Mouse (Mus musculus) stomach, embryonic 14.5 days (tissue): ENCODE data around the gene Celf6. TPM values are rescaled to one million over a fixed set of nuclear protein-coding genes. Genes with fewer than 3 reads are reported as not detected.

Experiments used
- ATAC-seq: fragments of 200-750 bp; cut with Nextera tagmentation; 2 replicates; pipeline ENCODE4 v1.8.0; 2017; ENCODE audit warnings: low read depth, moderate TSS enrichment; ENCODE audit not compliant: insufficient number of reproducible peaks, insufficient read depth, low FRiP score
- H3K27ac ChIP-seq: fragments of 300-500 bp; sonication (generic); 2 replicates; pipeline ENCODE4 v1.5.1; 2014; ENCODE audit warnings: mild to moderate bottlenecking, low read length, moderate library complexity, mixed read lengths
- H3K27me3 ChIP-seq: fragments of 300-500 bp; sonication (generic); 2 replicates; pipeline ENCODE4 v1.6.1; 2014; ENCODE audit warnings: low read length, control low read depth, mixed read lengths; ENCODE audit not compliant: control insufficient read depth, insufficient read depth
- H3K36me3 ChIP-seq: fragments of 300-500 bp; sonication (generic); 2 replicates; pipeline ENCODE4 v1.6.1; 2014; ENCODE audit warnings: mild to moderate bottlenecking, control low read depth, low read length, moderate library complexity, mixed read lengths; ENCODE audit not compliant: control insufficient read depth, insufficient read depth
- H3K4me1 ChIP-seq: fragments of 300-500 bp; sonication (generic); 2 replicates; pipeline ENCODE4 v1.6.1; 2014; ENCODE audit warnings: low read length, control low read depth, mixed read lengths; ENCODE audit not compliant: control insufficient read depth, insufficient read depth
- H3K4me2 ChIP-seq: fragments of 300-500 bp; sonication (generic); replicated peaks from 2 replicates; pipeline ENCODE4 v1.6.1; 2014; ENCODE audit warnings: low read depth, low read length, control low read depth
- H3K4me3 ChIP-seq: fragments of 300-500 bp; sonication (generic); 2 replicates; pipeline ENCODE4 v1.5.1; 2014; ENCODE audit warnings: low read depth, low read length, control low read depth
- H3K9ac ChIP-seq: fragments of 300-500 bp; sonication (generic); replicated peaks from 2 replicates; pipeline ENCODE4 v1.6.1; 2014; ENCODE audit warnings: low read depth, mild to moderate bottlenecking, control low read depth, low read length, moderate library complexity, mixed read lengths
- H3K9me3 ChIP-seq: fragments of 300-500 bp; sonication (generic); 2 replicates; pipeline ENCODE4 v1.6.1; 2016; ENCODE audit warnings: low read depth, low read length, control low read depth; ENCODE audit not compliant: control insufficient read depth
- WGBS: fragments of 180-500 bp; shearing (Covaris S2); extraction: QIAGEN DNeasy Blood & Tissue Kit; methylation state at CpG from one replicate; pipeline ENCODE4 v1.1.7; 2014; 5-methylcytosine and 5-hydroxymethylcytosine counted together
- polyA plus RNA-seq: library from polyadenylated mRNA; unstranded; fragments of >200 nt; fragmentation: Nextera tagmentation; extraction: Ambion mirVana; gene quantifications from 2 replicates; pipeline ENCODE4 v1.2.1, GENCODE M21; 2014

The Celf6 gene
- 4.0 and 4.6 TPM in 2 replicates for polyA plus RNA-seq

GRCm38 (mm10) chr9:59577844-59578504 lies at the start of gene Celf6:
Celf6 (plus strand) TSS chr9:59577917.
- Histone ChIP-seq H3K36me3 (no peaks in the 10 kb centered on the region), H3K4me2 (peak within 1 kb of the TSS; percentile 42), H3K4me3 (peak within 1 kb of the TSS; percentile 21), H3K27ac (no peak within 1 kb of the TSS), H3K9me3 (no peaks in the 10 kb centered on the region), H3K27me3 (peaks cover 5% of the 10 kb centered on the region; the same call in 1 of the 2 replicates), H3K9ac (no peak within 1 kb of the TSS), H3K4me1 (no peaks in the 10 kb centered on the region)
- WGBS = 1% methylated on average over 54 of the region's 61 CpGs
- ATAC-seq = peak; percentile 98

- H3K9ac ChIP-seq = no peak overlapping the region
- no peaks in the 10 kb centered on the region for H3K27me3 ChIP-seq
- H3K9me3 ChIP-seq = no peaks in the 10 kb centered on the region
- ATAC-seq = no peak
- no peak overlapping the region for H3K4me3 ChIP-seq
- H3K27ac ChIP-seq = no peak overlapping the region
- 80% methylated on average over 2 of the region's 2 CpGs for WGBS
- no peak overlapping the region for H3K4me2 ChIP-seq
- H3K4me1 ChIP-seq = no peaks in the 10 kb centered on the region
- no peaks in the 10 kb centered on the region for H3K36me3 ChIP-seq
Observed at GRCm38 (mm10) chr9:59528274-59528673, 49.4 kb upstream of the Celf6 start.

- WGBS = 48% methylated on average over 5 of the region's 5 CpGs
Observed at GRCm38 (mm10) chr9:59531645-59532044, 46.1 kb upstream of the Celf6 start.

GRCm38 (mm10) chr9:59533422-59533821 lies 44.3 kb upstream of the Celf6 start:
- H3K9me3 ChIP-seq = no peaks in the 10 kb centered on the region
- ATAC-seq = no peak
- H3K9ac ChIP-seq = no peak overlapping the region
- no peak overlapping the region for H3K4me2 ChIP-seq
- no peak overlapping the region for H3K4me3 ChIP-seq
- WGBS = 78% methylated on average over 2 of the region's 2 CpGs
- no peaks in the 10 kb centered on the region for H3K27me3 ChIP-seq
- H3K4me1 ChIP-seq = no peaks in the 10 kb centered on the region
- H3K27ac ChIP-seq = no peak overlapping the region
- H3K36me3 ChIP-seq = no peaks in the 10 kb centered on the region

More at GRCm38 (mm10) chr9:59531645-59532044, 46.1 kb upstream of the Celf6 start:
- H3K9me3 ChIP-seq = no peaks in the 10 kb centered on the region
- no peaks in the 10 kb centered on the region for H3K4me1 ChIP-seq
- no peak overlapping the region for H3K4me2 ChIP-seq
- no peak overlapping the region for H3K9ac ChIP-seq
- no peaks in the 10 kb centered on the region for H3K27me3 ChIP-seq
- no peaks in the 10 kb centered on the region for H3K36me3 ChIP-seq
- H3K27ac ChIP-seq = no peak overlapping the region
- H3K4me3 ChIP-seq = no peak overlapping the region
- ATAC-seq = no peak

GRCm38 (mm10) chr9:59533889-59534288 lies 43.8 kb upstream of the Celf6 start:
- H3K36me3 ChIP-seq = no peaks in the 10 kb centered on the region
- H3K4me3 ChIP-seq = no peak overlapping the region
- WGBS = 73% methylated on average over 4 of the region's 4 CpGs
- H3K4me2 ChIP-seq = no peak overlapping the region
- H3K27me3 ChIP-seq = no peaks in the 10 kb centered on the region
- H3K27ac ChIP-seq = no peak overlapping the region
- no peaks in the 10 kb centered on the region for H3K9me3 ChIP-seq
- H3K9ac ChIP-seq = no peak overlapping the region
- no peak for ATAC-seq
- H3K4me1 ChIP-seq = no peaks in the 10 kb centered on the region

GRCm38 (mm10) chr9:59537651-59538050 lies 40.1 kb upstream of the Celf6 start:
- Histone ChIP-seq H3K27ac (no peak overlapping the region), H3K9me3 (no peaks in the 10 kb centered on the region), H3K27me3 (no peaks in the 10 kb centered on the region), H3K4me2 (no peak overlapping the region), H3K4me1 (peaks cover 6% of the 10 kb centered on the region), H3K4me3 (no peak overlapping the region), H3K9ac (no peak overlapping the region), H3K36me3 (no peaks in the 10 kb centered on the region)
- 76% methylated on average over 3 of the region's 3 CpGs for WGBS
- ATAC-seq = no peak

- Histone ChIP-seq H3K27me3 (no peaks in the 10 kb centered on the region), H3K27ac (no peak within 1 kb of the TSS), H3K4me1 (peaks cover 6% of the 10 kb centered on the region)
Observed at GRCm38 (mm10) chr9:59539441-59540137, 38.1 kb upstream of the Celf6 start, which contains the start of the genes Hexa and Tmem202. Hexa (plus strand) TSS chr9:59539540. Tmem202 (minus strand) TSS chr9:59539847.

GRCm38 (mm10) chr9:59541617-59542016 lies 36.1 kb upstream of the Celf6 start:
- Histone ChIP-seq H3K27ac (no peak overlapping the region), H3K27me3 (no peaks in the 10 kb centered on the region), H3K9ac (no peak overlapping the region), H3K9me3 (no peaks in the 10 kb centered on the region), H3K4me3 (no peak overlapping the region), H3K4me1 (peaks cover 6% of the 10 kb centered on the region), H3K36me3 (no peaks in the 10 kb centered on the region), H3K4me2 (no peak overlapping the region)
- no peak for ATAC-seq
- 92% methylated on average over 6 of the region's 6 CpGs for WGBS

More at GRCm38 (mm10) chr9:59539441-59540137, 38.1 kb upstream of the Celf6 start, which contains the start of the genes Hexa and Tmem202:
- H3K36me3 ChIP-seq = no peaks in the 10 kb centered on the region
- under 1% methylated on average over 55 of the region's 55 CpGs for WGBS
- no peaks in the 10 kb centered on the region for H3K9me3 ChIP-seq
- peak within 1 kb of the TSS; percentile 43 for H3K9ac ChIP-seq
- ATAC-seq = peak; percentile 92
- peak within 1 kb of the TSS; percentile 71 for H3K4me3 ChIP-seq
- H3K4me2 ChIP-seq = peak within 1 kb of the TSS; percentile 80
